Mouse (Mus musculus) cerebral cortex, adult 2 months (tissue): Measurements from ENCODE around the gene Arhgef38.

Experiments used
- WGBS: fragments of 180-500 bp; shearing (Covaris S2); methylation state at CpG from one replicate; pipeline ENCODE4 v1.1.7; 2018; 5-methylcytosine and 5-hydroxymethylcytosine counted together

The Arhgef38 gene

DNA sequence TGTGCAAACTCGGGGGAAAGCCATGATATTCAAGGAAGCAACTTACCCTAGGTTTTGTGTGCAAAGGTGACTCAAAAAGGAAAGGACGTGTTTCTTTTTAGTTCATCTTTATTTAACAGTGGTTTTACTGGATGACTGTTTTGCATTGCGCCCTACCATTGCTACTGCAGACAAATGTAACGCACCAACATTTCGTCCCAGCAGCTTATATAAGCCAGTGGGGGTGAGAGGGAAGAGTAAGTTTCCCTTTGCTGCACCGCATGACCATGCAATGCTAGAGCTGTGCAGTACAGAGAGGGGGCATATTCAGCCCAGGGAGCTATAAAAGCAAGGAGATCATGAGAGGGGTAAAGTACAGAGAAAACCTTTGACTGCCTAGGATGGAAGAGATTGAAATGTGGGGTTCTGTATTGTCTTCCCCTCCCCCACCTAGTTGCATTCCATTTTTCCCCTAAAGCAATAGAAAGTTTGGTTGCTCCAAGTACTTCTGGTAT lies 70.8 kb downstream of the Arhgef38 start:
- WGBS = 72% methylated on average over 6 of the region's 6 CpGs

DNA sequence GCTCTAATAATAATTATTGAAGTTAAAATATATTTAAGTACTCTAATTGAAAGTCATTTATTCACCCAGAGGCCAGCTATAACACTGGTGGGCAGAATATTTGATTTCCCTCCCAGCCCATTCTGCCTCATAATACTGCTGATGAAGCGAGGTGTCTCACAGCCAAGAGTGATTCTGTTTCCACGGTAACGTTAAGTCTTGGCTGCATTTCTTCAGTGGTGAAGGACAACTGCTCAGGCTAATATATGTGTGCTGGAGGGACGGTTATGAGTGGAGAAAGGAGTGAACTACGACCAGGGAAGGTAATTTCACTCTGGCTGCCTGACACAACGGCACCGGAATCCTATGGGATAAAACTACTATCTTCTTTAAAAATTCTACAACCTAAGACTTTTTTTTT lies 71.6 kb downstream of the Arhgef38 start:
- 34% methylated on average over 7 of the region's 7 CpGs for WGBS

DNA sequence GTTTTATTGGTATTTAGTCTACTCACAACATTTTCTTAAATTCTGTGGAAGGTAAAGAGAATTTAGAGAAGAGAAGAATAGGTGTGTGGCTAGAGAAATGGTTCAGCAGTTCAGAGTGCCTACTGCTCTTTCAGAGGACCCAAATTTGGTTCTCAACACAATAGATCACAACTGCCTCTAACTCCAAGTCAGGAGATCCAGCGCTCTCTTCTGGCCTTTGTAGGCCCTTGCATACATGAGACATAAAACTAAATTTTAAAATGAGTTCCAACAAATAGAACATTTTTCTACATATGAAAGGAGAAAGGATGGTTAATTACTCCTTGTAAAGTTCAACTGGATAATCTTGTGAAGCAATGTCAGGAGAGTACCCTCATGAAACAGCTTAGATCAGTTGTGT lies 73.3 kb downstream of the Arhgef38 start:
- WGBS = 96% methylated on average over 1 of the region's 1 CpGs

DNA sequence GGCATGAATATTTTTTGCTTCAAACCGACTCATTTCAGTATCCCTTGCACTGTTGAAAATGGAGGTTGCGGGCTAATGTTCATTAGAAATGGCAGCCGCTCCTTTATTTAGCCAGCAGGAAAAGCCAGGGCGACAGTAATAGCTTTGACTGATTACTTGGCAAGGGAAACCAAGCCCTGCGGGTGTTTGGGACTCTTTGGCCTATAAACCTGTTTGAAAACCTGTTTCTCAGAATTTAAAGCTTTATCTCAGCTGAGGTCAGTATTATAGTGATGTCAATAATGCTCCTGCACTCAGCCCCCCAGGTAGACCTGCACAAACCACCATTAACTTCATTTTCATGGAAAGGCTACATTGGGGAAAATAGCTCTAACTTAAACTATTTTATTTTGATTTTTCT lies 76.5 kb downstream of the Arhgef38 start:
- 76% methylated on average over 5 of the region's 5 CpGs for WGBS

DNA sequence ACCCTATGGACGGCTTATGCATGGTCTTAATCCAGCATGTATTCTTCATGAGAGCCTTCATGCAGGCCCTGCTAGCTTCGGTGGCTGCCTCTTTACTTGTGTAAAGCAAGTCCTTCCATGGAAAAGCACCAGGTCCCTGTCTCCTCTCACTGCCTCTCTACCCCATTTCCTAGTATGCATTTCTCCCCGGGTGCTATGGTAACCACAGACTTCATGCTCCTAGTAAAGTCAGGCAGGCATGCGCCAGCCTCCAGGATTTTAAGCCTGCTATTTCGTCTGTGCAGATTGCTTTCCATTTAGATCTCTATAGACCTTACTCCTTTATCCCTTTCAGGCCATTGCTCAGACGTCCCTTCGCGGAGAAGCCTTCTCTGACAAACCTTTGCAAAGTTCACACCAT lies 80.1 kb downstream of the Arhgef38 start:
- 48% methylated on average over 8 of the region's 8 CpGs for WGBS

DNA sequence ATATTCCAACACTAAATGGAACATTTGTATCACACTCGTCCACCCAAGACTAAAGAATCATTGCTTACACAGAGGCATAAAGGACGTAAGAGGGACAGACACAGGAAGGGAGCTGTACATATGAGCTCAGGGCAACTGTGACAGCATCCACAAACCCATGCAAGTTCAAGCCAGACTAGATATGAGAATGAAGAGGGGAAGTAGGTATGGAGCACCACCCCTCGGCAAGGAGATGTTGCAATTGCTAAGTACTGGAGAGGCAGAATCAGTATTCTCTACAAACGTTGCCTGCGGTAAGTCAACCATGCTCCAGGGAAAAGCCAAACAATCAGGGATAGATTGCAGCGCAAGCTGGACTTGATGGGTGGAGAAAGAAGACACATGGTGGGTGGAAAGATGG lies 81.1 kb downstream of the Arhgef38 start:
- WGBS = 79% methylated on average over 6 of the region's 6 CpGs

DNA sequence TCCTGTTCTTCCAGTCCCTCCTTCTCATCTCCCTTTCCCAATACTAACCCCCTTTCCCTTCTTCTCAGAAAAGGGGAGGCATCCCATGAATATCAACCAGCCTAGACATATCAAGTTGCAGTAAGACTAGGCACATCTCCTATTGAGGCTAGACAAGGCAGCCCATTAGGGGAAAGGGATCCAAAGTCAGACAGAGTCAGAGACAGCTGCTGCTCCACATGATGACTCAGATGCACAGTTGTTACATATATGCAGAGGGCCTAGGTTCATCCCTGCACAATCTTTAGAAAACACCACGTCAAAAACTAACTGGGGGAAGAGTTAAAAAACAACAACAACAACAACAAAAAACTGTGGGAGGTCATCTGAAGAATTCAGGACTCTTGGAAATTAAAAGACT lies 81.9 kb downstream of the Arhgef38 start:
- WGBS = 67% methylated on average over 1 of the region's 1 CpGs

DNA sequence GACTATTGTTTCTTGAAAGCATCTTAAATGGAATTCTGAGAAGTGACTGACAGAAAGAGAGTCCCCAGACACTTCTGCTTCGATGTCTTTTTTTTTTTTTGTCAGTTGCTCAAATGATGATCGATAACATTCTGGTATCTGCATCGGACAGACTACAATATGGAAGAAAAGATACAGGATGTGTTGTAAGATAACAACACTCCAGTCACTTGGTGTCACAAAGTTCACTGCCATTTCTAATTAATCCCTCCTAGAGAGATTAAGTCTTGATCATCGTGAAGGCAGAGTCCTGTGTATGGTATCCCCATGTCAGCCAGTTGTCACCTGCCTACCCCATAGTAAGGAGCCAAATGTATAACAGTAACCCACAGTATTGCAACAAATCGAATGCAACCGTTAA lies 83.1 kb downstream of the Arhgef38 start:
- WGBS = 79% methylated on average over 6 of the region's 6 CpGs

DNA sequence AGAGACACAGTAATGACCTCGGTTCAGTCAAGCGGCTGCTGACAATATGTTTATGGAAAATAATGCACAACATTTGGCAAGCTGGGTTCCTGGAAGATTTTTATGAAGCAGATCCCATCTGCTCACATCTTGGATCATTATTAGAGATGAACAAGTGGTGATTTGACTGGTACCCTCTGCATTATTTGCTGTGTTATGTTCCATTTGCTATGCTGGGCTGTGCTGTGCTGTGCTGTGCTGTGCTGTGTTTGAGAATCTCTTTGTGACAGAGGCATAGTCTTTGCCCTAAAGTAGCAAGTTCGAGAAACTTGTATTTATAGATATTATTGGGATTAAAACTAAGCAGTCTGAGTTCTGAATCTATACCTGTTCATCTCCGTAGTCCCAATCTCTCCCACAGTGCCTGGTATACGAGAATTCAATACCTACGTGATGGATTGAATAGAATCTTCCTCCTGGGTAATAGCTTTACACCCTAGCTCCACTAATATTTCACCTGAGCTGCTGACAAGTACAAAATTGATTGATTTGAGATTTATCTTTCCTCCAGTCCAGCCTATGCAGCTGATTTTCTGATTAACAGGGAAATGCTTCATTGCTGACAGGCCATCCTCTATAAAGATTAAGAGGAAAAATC lies 90.1 kb downstream of the Arhgef38 start:
- WGBS = 80% methylated on average over 6 of the region's 6 CpGs

DNA sequence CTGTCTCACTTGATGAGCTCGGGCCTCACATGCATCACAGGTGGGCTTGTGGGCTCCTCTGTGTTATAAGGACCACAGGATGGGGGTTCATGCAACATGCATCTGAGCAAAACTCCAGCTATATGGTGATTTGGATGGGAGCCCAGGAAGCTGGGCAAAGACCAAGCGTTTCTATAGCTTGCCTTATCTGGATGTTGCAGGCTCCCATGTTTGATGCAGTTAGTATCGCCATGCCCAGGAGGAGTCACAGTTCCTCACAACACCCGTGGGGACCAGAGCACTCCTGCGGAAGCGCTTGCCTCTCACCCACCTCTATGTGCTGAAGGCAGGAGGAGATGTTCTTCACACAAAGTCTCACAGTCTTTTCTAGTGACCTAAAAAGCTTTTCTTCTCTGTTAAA lies 92.9 kb downstream of the Arhgef38 start:
- WGBS = 79% methylated on average over 6 of the region's 6 CpGs

DNA sequence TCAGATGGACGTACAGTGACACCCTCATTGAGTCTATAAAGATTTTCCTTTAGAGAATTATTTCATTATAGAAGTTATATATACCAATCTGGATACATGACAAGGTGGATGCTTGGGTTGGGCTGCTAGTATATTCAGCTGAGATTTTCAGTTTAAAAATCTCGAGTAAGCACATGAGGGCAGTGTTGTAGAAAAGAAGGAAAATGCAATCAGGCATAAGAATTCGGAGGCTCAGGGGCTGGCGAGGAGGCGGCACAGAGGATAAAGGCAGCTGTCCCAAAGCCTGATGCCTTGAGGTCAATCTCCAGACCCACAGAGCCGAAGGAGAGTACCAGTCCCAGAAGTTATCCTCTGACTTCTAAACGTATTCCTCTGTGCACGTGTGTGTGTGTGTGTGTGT lies 102.1 kb downstream of the Arhgef38 start:
- 34% methylated on average over 8 of the region's 8 CpGs for WGBS

DNA sequence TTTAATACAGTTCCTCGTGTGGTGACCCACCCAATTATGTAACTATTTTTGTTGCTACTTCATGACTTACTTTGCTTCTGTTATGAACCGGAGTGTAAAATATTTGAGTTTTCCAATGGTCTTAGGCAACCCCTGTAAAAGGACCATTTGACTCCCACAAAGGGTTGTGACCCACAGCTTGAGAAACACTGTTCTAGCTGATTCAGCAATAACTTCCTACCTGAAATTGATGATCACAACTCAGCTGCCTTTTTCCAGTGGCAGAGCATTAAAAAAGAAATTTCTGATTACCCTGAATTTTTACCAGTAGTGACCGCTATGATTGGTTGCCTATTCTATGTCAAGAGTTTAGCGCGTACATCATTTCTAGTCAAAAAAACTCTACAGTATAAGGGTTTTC lies 103.4 kb downstream of the Arhgef38 start:
- WGBS = 93% methylated on average over 5 of the region's 5 CpGs

DNA sequence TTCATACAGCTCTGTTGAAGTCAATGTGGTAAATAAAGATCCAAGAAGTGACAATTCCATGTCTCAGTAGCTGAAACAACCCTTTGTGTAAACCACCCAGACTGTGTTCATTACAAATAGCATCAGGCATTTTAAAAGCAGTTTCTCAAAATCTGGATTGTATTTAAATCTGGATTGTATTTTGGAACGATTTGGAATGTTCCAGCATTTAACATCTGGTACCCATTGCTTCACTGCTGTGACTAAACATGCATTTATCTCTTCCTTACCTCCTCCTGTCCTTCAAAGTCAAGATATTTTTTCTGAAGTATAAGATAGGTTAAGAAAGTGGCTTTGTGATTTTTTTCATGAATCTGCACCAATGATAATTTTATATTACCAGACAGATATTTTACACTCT lies 121.5 kb downstream of the Arhgef38 start:
- WGBS = 54% methylated on average over 1 of the region's 1 CpGs

DNA sequence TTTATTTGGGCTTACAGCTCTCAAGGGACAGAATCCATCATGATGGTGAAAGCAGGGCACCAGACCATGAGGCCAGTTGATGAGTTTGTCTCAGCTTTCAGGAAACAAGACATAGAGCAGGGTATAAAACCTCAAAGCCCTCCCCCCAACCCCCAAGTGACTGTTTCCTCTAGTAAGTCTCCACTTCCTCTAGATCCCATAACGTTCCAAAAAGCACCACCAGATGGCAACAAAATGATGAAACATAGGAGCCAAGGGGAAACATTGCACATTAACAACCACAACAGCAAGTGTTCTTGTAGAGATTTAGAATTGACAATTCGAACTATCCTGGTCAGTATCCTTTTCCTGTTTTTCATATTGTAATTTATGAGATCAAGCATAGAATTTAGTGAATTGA lies 123.0 kb downstream of the Arhgef38 start:
- WGBS = 11% methylated on average over 2 of the region's 2 CpGs

DNA sequence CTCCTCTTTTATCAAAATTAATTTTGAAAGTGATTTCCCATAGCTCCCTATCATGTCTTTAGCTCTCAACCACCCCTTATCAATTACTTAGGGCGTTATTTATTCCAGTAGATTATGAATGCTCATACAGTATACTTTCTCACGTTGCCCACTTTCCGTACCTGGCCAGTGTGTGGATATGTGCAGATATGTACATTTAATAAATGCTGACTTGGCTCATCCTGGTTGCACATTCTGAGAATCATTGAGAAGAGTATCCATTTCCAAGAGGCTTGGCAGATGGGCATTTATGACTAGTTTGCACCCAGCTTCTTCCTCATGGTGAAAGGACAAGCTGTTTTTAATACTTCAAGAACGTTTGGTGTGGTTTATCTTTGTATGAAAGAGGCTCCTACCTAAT lies 124.9 kb downstream of the Arhgef38 start:
- WGBS = 90% methylated on average over 4 of the region's 4 CpGs

DNA sequence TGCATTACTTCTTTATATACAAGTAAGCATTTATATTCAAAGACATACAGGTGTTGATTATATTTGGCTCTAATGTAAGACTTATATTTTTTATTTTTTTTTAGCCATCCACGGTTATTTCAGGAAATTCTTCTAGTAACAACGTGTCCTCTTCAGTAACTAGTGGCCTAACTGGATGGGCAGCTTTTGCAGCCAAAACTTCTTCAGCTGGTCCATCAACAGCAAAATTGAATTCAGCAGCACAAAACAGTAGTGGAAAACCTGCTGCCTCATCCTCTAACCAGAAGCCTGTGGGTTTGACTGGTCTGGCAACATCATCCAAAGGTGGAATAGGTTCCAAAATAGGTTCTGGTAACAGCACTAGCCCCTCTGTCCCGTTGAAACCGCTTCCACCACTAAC lies 126.0 kb downstream of the Arhgef38 start:
- 79% methylated on average over 4 of the region's 4 CpGs for WGBS

DNA sequence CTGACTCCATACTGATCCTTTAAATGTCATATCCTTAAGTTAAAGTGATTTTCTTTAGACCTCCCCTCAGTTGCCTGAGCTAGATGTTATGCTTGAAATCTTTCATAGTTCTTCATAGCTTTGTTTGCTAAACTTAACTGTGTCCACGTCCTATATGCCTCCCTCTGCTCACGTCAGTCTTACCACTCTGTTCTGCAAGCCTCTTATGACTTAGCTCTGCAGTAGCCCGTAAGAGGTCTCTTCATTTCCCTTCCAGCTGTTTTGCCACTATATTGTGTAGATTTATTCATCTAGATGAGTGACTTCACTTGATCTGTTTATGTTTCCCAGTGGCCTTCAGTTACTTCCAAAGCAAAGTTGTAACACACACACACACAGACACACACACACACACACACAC lies 130.3 kb downstream of the Arhgef38 start:
- 89% methylated on average over 3 of the region's 3 CpGs for WGBS

DNA sequence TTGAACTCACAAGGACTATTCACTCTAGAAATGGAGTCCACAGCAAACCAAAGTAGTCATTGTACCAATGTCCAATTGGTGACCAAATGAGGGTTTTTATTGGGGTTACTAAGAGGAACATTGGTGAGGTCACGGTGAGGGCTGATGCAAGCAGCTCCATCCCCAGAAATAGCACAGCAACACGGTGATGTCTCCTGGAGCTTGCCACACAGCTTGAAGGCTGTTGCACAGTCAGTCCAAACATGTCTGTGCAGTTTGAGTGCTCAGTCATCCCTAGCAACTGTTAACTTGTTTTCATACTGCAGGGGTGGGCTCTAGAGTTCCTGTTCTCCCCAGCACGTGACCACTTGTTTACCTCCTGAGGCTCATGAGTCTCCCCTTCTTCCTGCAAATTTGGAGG lies 131.0 kb downstream of the Arhgef38 start:
- 63% methylated on average over 3 of the region's 3 CpGs for WGBS

DNA sequence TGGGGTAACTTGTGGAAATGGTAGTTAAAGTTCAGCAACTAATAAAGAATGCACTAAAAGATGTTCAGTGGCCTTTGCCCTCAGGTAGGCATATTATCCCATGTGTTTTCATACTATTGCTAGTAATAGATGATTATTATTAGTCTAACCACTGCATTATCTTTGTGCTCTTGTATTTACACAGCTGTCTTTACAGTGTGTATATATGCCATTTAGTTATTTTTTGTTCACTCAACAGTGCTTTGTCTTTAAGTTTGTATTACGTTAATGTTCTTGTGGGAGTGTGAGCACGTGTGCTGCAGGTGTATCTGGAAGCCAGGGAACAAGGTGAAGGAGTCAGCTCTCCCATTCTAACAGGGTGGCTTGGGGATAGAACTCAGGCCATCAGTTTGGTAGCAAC lies 135.8 kb downstream of the Arhgef38 start:
- WGBS = 89% methylated on average over 2 of the region's 2 CpGs

DNA sequence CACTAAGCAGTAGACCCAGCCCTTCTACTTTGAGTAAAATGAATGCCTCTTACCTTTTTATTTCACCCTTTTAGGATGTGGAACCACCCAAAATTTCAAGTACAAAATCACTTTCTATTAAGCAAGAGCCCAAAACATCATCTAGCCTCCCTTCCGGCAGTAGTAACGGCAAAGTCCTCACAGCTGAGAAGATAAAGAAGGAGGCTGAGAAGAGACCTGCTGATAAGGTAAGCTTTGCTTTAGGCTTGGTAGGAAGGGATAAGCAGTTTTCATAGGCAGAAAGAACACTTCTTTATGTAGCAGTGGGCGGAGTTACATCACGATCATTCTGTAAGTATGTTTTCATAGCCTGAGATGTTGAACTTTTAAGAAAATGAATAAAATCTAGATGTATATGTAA lies 136.4 kb downstream of the Arhgef38 start:
- 96% methylated on average over 4 of the region's 4 CpGs for WGBS

DNA sequence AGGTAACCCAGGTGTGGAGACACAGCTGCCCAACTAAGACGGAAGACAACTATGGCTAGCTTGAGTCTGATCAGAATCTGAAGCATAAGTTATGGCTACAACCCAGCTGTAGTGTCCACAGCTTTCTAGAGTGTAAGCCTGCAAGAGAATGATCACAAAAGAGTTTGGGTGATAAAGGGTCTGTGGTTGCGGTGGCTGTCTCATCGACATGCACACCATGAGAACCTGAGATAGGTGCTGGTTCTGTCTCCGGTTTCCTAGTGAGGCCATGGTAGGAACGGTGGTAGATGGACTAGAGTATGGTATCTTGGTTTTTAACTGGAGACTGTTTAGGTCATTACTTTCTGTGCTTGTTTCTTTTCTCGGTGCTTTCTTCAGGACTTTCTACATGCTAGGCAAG lies 136.8 kb downstream of the Arhgef38 start:
- WGBS = 98% methylated on average over 6 of the region's 6 CpGs

DNA sequence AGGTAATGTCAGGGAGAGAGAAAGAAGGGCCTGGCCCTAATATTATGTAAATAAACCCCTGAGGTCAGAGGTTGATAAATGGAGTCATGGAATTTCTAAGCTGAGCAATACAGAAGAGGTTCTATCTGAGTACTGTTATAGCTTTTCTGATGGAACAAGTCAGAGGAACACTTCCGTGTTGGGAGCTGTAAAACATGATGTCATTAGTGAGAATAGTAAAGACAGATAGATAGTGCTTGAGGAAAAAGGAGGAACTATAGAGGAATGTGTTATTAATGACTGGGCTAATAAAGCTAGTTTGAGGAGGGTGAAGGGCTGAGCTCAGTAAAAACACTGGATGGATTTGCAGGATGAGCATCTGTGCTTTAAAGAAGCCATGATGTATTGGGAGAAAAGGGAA lies 140.4 kb downstream of the Arhgef38 start:
- 70% methylated on average over 1 of the region's 1 CpGs for WGBS

DNA sequence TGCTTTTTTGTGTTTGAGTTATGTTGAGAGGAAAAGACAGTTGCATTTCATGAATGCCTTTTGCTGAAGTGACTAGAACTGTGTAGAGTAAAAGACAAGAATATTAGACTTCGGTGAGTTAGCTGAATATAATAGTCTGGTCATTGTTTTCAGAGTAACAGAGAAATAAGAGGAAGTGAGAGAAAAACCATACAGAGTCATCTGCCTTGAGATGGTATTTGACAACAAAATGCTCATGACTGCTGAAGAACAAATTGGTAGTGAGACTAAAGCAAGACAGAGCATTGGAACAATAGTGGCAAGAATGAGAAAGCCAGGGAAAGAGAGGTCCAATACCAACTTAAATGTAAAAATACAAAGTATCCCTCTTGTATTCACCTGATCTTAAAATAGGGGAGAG lies 141.8 kb downstream of the Arhgef38 start:
- WGBS = 65% methylated on average over 1 of the region's 1 CpGs

DNA sequence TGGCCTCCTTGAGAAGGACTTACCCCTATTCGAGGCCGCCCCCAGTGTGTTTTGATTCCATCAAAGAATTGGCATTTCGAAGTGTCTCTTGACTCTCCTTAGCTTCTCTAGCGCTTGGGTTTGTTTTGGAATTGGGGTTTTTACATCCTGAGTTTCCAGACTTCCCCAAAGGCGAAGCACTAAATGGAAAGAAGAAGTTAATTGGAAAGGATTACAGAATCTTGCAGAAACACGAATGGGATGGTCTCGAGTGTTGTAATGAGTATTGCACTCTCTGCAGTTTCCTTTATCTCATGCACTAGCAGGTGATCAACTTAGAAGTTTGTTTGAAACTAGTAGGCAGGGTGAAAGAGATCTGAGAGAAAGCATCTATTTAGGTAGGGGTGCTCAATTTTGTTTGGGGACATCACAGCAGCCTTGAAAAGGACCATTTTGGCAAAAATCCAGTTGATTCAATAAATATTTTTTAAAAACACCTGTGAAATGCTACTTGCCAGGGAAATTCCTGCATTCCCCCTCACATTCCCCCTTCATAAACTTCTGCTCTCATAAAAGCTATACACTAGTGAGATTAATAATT lies 142.4 kb downstream of the Arhgef38 start:
- 0% methylated on average over 7 of the region's 7 CpGs for WGBS
